In the genomic region with DNA sequence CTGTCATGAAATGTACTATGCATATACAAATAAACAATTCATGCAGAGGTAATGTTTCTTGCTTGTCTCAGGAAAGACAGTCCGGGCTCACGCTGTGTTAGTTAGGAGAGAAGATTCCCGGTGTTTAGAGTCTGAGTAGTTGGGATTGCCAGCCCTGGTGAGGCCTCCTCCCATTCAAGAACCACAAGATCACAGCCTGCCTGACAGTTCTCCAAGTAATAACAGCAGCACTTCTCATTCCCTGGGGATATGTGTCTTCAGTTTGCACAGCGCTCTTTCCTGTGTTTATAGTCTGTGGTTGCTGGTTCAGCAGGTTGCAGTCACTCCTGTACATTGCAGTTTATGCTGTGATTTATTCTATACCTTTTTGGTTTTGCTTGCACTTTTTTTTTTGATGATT, we compare ENCODE assay signal across 25 mouse cellular contexts.
DNase-seq lines count a peak whose midpoint lies in the region; ATAC-seq lines count a peak whose summit lies in the region.
"Had no signal": no experiment of that assay in that cellular context is flagged by ENCODE, and none has a peak within 500 bp of the region (broad histone marks: within the 10 kb centered on the region; RNA-seq: fewer than 3 reads in every experiment).

No protein-coding gene starts in this region.

- no peak overlapping the region for H3K4me3 ChIP-seq in hindbrain, embryonic 16.5 days (ENCODE audit: low read length)
- H3K4me3 ChIP-seq in hindbrain, embryonic 10.5 days, result no peak overlapping the region
- H3K4me3 ChIP-seq in kidney, embryonic 15.5 days (replicated peaks), result no peak overlapping the region
- H3K4me3 ChIP-seq in neural tube, embryonic 13.5 days, result no peak overlapping the region
- H3K4me3 ChIP-seq in neural tube, embryonic 15.5 days (replicated peaks), result no peak overlapping the region
- H3K4me3 ChIP-seq in limb, embryonic 10.5 days, result no peak overlapping the region
- H3K4me3 ChIP-seq: forebrain, embryonic 15.5 days; gastrocnemius, adult 2 months; hindbrain, embryonic 13.5 days; liver, embryonic 12.5 days had no signal

- 50% methylated on average over 4 of the region's 4 CpGs for WGBS in hindbrain, embryonic 16.5 days
- 77% methylated on average over 4 of the region's 4 CpGs for WGBS in hindbrain, embryonic 10.5 days
- 52% methylated on average over 4 of the region's 4 CpGs for WGBS in kidney, embryonic 15.5 days
- 59% methylated on average over 4 of the region's 4 CpGs for WGBS in neural tube, embryonic 13.5 days
- 59% methylated on average over 4 of the region's 4 CpGs for WGBS in neural tube, embryonic 15.5 days
- 91% methylated on average over 4 of the region's 4 CpGs for WGBS in limb, embryonic 10.5 days

- no peak overlapping the region for H3K4me2 ChIP-seq in hindbrain, embryonic 16.5 days (ENCODE audit: low read length)
- H3K4me2 ChIP-seq in kidney, embryonic 15.5 days, result peak overlapping the region; percentile 29; the same call in 1 of the 2 replicates
- H3K4me2 ChIP-seq in neural tube, embryonic 13.5 days, result no peak overlapping the region
- no peak overlapping the region for H3K4me2 ChIP-seq in neural tube, embryonic 15.5 days
- H3K4me2 ChIP-seq: forebrain, embryonic 15.5 days; heart, embryonic 11.5 days; hindbrain, embryonic 13.5 days; liver, embryonic 12.5 days had no signal

- H3K4me1 ChIP-seq in hindbrain, embryonic 16.5 days (ENCODE audit: control insufficient read depth, insufficient read depth, low read depth, low read length), result no peaks in the 10 kb centered on the region
- H3K4me1 ChIP-seq in hindbrain, embryonic 10.5 days (replicated peaks), result peaks cover 5% of the 10 kb centered on the region; the same call in 1 of the 2 replicates
- H3K4me1 ChIP-seq in kidney, embryonic 15.5 days, result peaks cover 19% of the 10 kb centered on the region
- H3K4me1 ChIP-seq in neural tube, embryonic 13.5 days (replicated peaks), result peaks cover 26% of the 10 kb centered on the region
- peaks cover 7% of the 10 kb centered on the region; the same call in 1 of the 2 replicates for H3K4me1 ChIP-seq in neural tube, embryonic 15.5 days
- no peaks in the 10 kb centered on the region for H3K4me1 ChIP-seq in limb, embryonic 10.5 days
- H3K4me1 ChIP-seq: forebrain, embryonic 15.5 days; liver, embryonic 12.5 days had no signal

- no peak overlapping the region for H3K27ac ChIP-seq in hindbrain, embryonic 16.5 days (ENCODE audit: low read depth, low read length)
- H3K27ac ChIP-seq in hindbrain, embryonic 10.5 days, result no peak overlapping the region
- peak overlapping the region; percentile 41; the same call in 1 of the 2 replicates for H3K27ac ChIP-seq in kidney, embryonic 15.5 days
- 0 out of 2 replicates have a peak overlapping the region, but pooled peaks have one; percentile 5 for H3K27ac ChIP-seq in neural tube, embryonic 13.5 days (replicated peaks)
- H3K27ac ChIP-seq in neural tube, embryonic 15.5 days (replicated peaks), result no peak overlapping the region
- H3K27ac ChIP-seq in limb, embryonic 10.5 days, result no peak overlapping the region
- H3K27ac ChIP-seq: forebrain, embryonic 15.5 days; gastrocnemius, adult 2 months; hindbrain, embryonic 13.5 days; liver, embryonic 12.5 days; macrophage; stomach, postnatal 0 days had no signal

- no peaks in the 10 kb centered on the region for H3K36me3 ChIP-seq in hindbrain, embryonic 16.5 days (ENCODE audit: control insufficient read depth, insufficient read depth, low read length)
- H3K36me3 ChIP-seq in hindbrain, embryonic 10.5 days, result no peaks in the 10 kb centered on the region
- H3K36me3 ChIP-seq in kidney, embryonic 15.5 days, result no peaks in the 10 kb centered on the region
- H3K36me3 ChIP-seq in neural tube, embryonic 13.5 days, result no peaks in the 10 kb centered on the region
- no peaks in the 10 kb centered on the region for H3K36me3 ChIP-seq in neural tube, embryonic 15.5 days
- H3K36me3 ChIP-seq in limb, embryonic 10.5 days, result no peaks in the 10 kb centered on the region
- H3K36me3 ChIP-seq: forebrain, embryonic 15.5 days; hindbrain, embryonic 13.5 days; liver, embryonic 12.5 days had no signal

- H3K9me3 ChIP-seq in hindbrain, embryonic 16.5 days (ENCODE audit: control insufficient read depth, low read length), result no peaks in the 10 kb centered on the region
- H3K9me3 ChIP-seq in hindbrain, embryonic 10.5 days, result no peaks in the 10 kb centered on the region
- no peaks in the 10 kb centered on the region for H3K9me3 ChIP-seq in kidney, embryonic 15.5 days (replicated peaks)
- H3K9me3 ChIP-seq in neural tube, embryonic 13.5 days, result no peaks in the 10 kb centered on the region
- H3K9me3 ChIP-seq in neural tube, embryonic 15.5 days (replicated peaks), result no peaks in the 10 kb centered on the region
- no peaks in the 10 kb centered on the region for H3K9me3 ChIP-seq in limb, embryonic 10.5 days (replicated peaks)
- H3K9me3 ChIP-seq: forebrain, embryonic 15.5 days; hindbrain, embryonic 13.5 days; liver, embryonic 12.5 days had no signal

- H3K27me3 ChIP-seq in hindbrain, embryonic 16.5 days (replicated peaks; ENCODE audit: control insufficient read depth, insufficient read depth, low read length), result no peaks in the 10 kb centered on the region
- H3K27me3 ChIP-seq in hindbrain, embryonic 10.5 days (ENCODE audit: insufficient read depth, poor library complexity, severe bottlenecking), result no peaks in the 10 kb centered on the region
- H3K27me3 ChIP-seq in kidney, embryonic 15.5 days, result no peaks in the 10 kb centered on the region
- no peaks in the 10 kb centered on the region for H3K27me3 ChIP-seq in neural tube, embryonic 13.5 days
- H3K27me3 ChIP-seq in neural tube, embryonic 15.5 days (replicated peaks), result no peaks in the 10 kb centered on the region
- H3K27me3 ChIP-seq in limb, embryonic 10.5 days (ENCODE audit: low read depth, poor library complexity, severe bottlenecking), result no peaks in the 10 kb centered on the region
- H3K27me3 ChIP-seq: forebrain, embryonic 15.5 days; hindbrain, embryonic 13.5 days; liver, embryonic 12.5 days had no signal

- H3K9ac ChIP-seq in hindbrain, embryonic 16.5 days (ENCODE audit: low read depth, low read length), result no peak overlapping the region
- H3K9ac ChIP-seq in kidney, embryonic 15.5 days, result no peak overlapping the region
- H3K9ac ChIP-seq in neural tube, embryonic 13.5 days, result no peak overlapping the region
- no peak overlapping the region for H3K9ac ChIP-seq in neural tube, embryonic 15.5 days (replicated peaks)
- H3K9ac ChIP-seq: forebrain, embryonic 15.5 days; hindbrain, embryonic 13.5 days; liver, embryonic 12.5 days; liver, postnatal 0 days had no signal

- peak; percentile 50; the same call in 1 of the 2 replicates for ATAC-seq in hindbrain, embryonic 16.5 days
- 0 out of 2 replicates have a peak, but pooled peaks have one; percentile 18 for ATAC-seq in kidney, embryonic 15.5 days (replicated peaks; ENCODE audit: low FRiP score)
- ATAC-seq in neural tube, embryonic 13.5 days (ENCODE audit: low read depth), result no peak
- no peak for ATAC-seq in neural tube, embryonic 15.5 days (ENCODE audit: low FRiP score)
- ATAC-seq: forebrain, embryonic 15.5 days; liver, embryonic 12.5 days; liver, postnatal 0 days had no signal

- no peak for DNase-seq in hindbrain, embryonic 10.5 days (ENCODE audit: low spot score)
- no peak for DNase-seq in kidney, adult 9 months
- DNase-seq in limb, embryonic 10.5 days (ENCODE audit: low spot score), result no peak
- DNase-seq: adrenal gland, postnatal 25 days; cerebellum, adult 18-20 months; cerebellum, postnatal 14 days; gastrocnemius, adult 2 months; gastrocnemius, postnatal 36 days; heart, adult 18-20 months; heart, postnatal 36 days; liver, postnatal 0 days; midbrain, embryonic 14.5 days; right cerebral cortex, adult 18-20 months; thymus, adult 18-20 months; thymus, postnatal 36 days had no signal

Comparison
In these comparisons a context has a peak if more than half of its experiments do, and no peak if none do; other contexts are left out.
1. H3K27ac ChIP-seq: peak in kidney, embryonic 15.5 days (single experiment) and neural tube, embryonic 13.5 days (single experiment); none in hindbrain, embryonic 16.5 days (single experiment), hindbrain, embryonic 10.5 days (single experiment), neural tube, embryonic 15.5 days (single experiment) and limb, embryonic 10.5 days (single experiment).
2. ATAC-seq: peak in hindbrain, embryonic 16.5 days (single experiment) and kidney, embryonic 15.5 days (single experiment); none in neural tube, embryonic 13.5 days (single experiment) and neural tube, embryonic 15.5 days (single experiment).